Mouse (Mus musculus) cortical plate, adult 2 months (tissue): ENCODE measurements at regions not wholly inside any gene's neighbourhood (a gene's known extent, or its start where the extent isn't known, plus 50 kb on each side); places are given as distances from the start of the nearest gene placed in this dataset.

Experiments
- CTCF ChIP-seq: fragments of 200-500 bp; IDR thresholded peaks from 2 replicates; pipeline ENCODE4 v1.5.1; 2011; ENCODE audit warnings: mild to moderate bottlenecking, control low read depth, low read length; ENCODE audit not compliant: insufficient read depth; ENCODE audit errors: extremely low read depth
- POLR2A ChIP-seq: fragments of 200-500 bp; IDR thresholded peaks from 2 replicates; pipeline ENCODE4 v1.6.1; 2011; ENCODE audit warnings: mild to moderate bottlenecking, low read length, control low read depth; ENCODE audit not compliant: insufficient read depth; ENCODE audit errors: extremely low read depth

DNA sequence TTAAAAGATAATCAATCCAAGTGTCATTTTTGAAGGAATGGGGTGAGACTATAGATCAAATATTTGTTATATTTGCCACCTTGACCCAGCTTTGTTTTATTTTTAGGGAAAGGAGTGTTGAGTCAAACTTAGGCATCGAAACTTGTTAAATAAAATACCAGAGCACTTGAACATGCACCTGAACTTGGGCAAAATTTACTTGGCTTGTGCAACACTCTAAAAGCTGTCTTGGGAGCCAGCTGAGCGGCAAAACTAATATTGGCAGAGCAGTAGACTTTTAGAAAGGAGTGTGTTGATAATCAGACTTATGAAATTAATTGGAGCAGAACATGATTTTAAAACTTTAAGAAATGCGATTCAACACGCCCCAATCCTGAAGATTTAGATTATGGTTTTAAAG lies 346.7 kb downstream of the Samd5 start:
- no peak for TF ChIP-seq POLR2A
- no peak for TF ChIP-seq CTCF
